Comparison of ENCODE assay signal across 21 mouse cellular contexts in the genomic region with DNA sequence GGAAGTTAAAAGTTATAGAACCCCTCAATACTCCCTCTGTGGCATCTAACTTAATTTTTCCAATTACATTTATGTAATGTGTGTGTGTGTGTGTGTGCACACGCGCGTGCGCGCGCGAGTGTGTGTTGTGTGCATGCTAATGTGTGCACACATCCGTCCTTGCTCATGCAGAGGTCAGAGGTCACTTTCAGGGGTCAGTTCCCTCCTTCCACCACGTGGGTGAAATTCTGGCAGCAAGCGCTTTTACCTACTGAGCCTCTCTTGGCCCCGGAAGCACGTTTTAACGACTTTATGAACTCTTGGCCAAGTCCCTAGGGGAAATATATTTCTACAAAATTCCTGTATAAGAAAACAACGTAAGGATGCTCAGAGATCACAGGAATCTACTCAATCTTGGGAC.
"Had no signal": no experiment of that assay in that cellular context is flagged by ENCODE, and none has a peak within 500 bp of the region (broad histone marks: within the 10 kb centered on the region; RNA-seq: fewer than 3 reads in every experiment).

No protein-coding gene starts in this region.

- H3K36me3 ChIP-seq: neural tube, embryonic 13.5 days; stomach, embryonic 15.5 days had no signal

- ATAC-seq: intestine, postnatal 0 days; midbrain, embryonic 13.5 days; midbrain, embryonic 16.5 days had no signal

- H3K4me2 ChIP-seq: liver, embryonic 11.5 days; lung, embryonic 15.5 days; midbrain, embryonic 13.5 days; neural tube, embryonic 13.5 days; stomach, embryonic 15.5 days had no signal

- DNase-seq: layer of hippocampus, postnatal 36 days; lung, adult 18-20 months; lung, postnatal 10 days; lung, postnatal 36 days; retina, postnatal 1 day; right cerebral cortex, postnatal 25 days; spleen, adult 18-20 months; thymus, postnatal 36 days had no signal

- H3K9ac ChIP-seq: liver, embryonic 14.5 days; lung, embryonic 15.5 days; midbrain, embryonic 13.5 days; neural tube, embryonic 13.5 days; stomach, embryonic 15.5 days had no signal

- H3K27me3 ChIP-seq: lung, embryonic 15.5 days; midbrain, embryonic 13.5 days; neural tube, embryonic 13.5 days; stomach, embryonic 15.5 days had no signal

- H3K4me3 ChIP-seq: left cerebral cortex, adult 2 months; lung, embryonic 15.5 days; megakaryocyte, embryonic 14.5 days; midbrain, embryonic 10.5 days; midbrain, embryonic 13.5 days; myocyte; neural tube, embryonic 13.5 days; stomach, embryonic 15.5 days had no signal

- H3K27ac ChIP-seq: kidney, postnatal 0 days; left cerebral cortex, adult 2 months; liver, embryonic 14.5 days; lung, embryonic 15.5 days; midbrain, embryonic 10.5 days; midbrain, embryonic 13.5 days; neural tube, embryonic 13.5 days; stomach, embryonic 15.5 days had no signal

- H3K9me3 ChIP-seq: lung, embryonic 15.5 days; megakaryocyte, embryonic 14.5 days; midbrain, embryonic 10.5 days; midbrain, embryonic 13.5 days; neural tube, embryonic 13.5 days; stomach, embryonic 15.5 days had no signal
